8 mouse cellular contexts compared by ENCODE assay signal in the genomic region with DNA sequence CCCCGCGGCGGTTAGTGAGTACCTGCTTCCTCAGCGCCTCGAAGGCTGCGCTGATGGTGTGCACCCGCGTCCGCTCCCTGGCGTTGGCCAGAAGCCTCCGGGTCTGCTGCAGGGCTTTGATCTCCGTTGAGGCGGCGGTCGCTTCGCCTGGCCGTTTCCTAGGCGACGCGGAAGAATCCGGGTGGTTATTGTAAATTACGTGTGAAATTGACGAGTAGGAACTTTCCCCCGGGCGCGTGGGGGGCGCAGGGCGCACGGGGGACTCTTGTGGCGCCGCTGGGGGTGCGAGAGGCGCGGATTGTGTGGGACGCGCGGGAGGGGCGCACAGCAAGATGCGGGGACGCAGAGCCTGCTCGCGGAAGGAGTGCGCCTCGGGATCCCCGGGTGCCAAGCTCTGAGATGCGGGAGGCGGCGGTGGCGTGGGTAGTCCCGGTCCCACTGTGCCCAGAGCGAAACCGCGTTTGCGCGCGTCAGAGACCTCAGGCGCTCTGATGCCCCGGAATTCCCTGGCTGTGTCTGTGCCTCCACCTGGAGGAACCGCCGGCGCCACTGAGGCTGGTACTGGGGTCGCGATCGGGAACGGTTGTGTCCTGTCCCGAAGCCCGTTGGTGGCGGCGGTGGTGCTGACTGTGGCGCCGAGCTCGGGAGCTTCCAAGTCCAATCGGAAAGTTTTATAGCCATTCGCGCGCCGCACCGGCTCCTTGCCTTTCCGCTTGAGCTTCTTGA. TPM values are rescaled to one million over a fixed set of nuclear protein-coding genes. Genes with fewer than 3 reads are reported as not detected.
DNase-seq lines count a peak whose midpoint lies in the region; ATAC-seq and TF ChIP-seq lines count a peak whose summit lies in the region.

No protein-coding gene starts in this region.

- H3K27ac ChIP-seq in kidney, adult 2 months (ENCODE audit: insufficient read depth, low read depth, low read length), result peak overlapping the region; percentile 54
- peak overlapping the region; percentile 70 for H3K27ac ChIP-seq in forebrain, embryonic 12.5 days
- H3K27ac ChIP-seq in intestine, postnatal 0 days (ENCODE audit: low read depth, low read length), result no peak overlapping the region
- H3K27ac ChIP-seq in stomach, embryonic 15.5 days, result peak overlapping the region; percentile 38

- under 1% methylated on average over 79 of the region's 79 CpGs for WGBS in kidney, adult 2 months
- WGBS in forebrain, embryonic 12.5 days, result under 1% methylated on average over 79 of the region's 79 CpGs
- WGBS in intestine, postnatal 0 days, result under 1% methylated on average over 78 of the region's 79 CpGs
- WGBS in stomach, embryonic 15.5 days, result under 1% methylated on average over 76 of the region's 79 CpGs

- no peaks in the 10 kb centered on the region for H3K27me3 ChIP-seq in kidney, adult 2 months (replicated peaks; ENCODE audit: control insufficient read depth, insufficient read depth, low read length)
- peaks cover 57% of the 10 kb centered on the region for H3K27me3 ChIP-seq in forebrain, embryonic 12.5 days
- peaks cover 48% of the 10 kb centered on the region for H3K27me3 ChIP-seq in intestine, postnatal 0 days (replicated peaks; ENCODE audit: control insufficient read depth, insufficient read depth, low read length)
- peaks cover 20% of the 10 kb centered on the region; the same call in 1 of the 2 replicates for H3K27me3 ChIP-seq in stomach, embryonic 15.5 days (replicated peaks)

- no peak for TF ChIP-seq CTCF in kidney, adult 2 months (conservative IDR thresholded peaks at IDR 0.05; ENCODE audit: insufficient read depth, insufficient read length, low read depth, low read length)
- peak; percentile 33 for TF ChIP-seq CTCF in intestine, postnatal 0 days (IDR thresholded peaks at IDR 0.05; ENCODE audit: low read depth)

- no peak for TF ChIP-seq POLR2A in kidney, adult 2 months (IDR thresholded peaks at IDR 0.05; ENCODE audit: low read depth, low read length)

- no peaks in the 10 kb centered on the region for H3K9me3 ChIP-seq in forebrain, embryonic 12.5 days
- H3K9me3 ChIP-seq in intestine, postnatal 0 days (ENCODE audit: control insufficient read depth), result no peaks in the 10 kb centered on the region
- H3K9me3 ChIP-seq in stomach, embryonic 15.5 days, result no peaks in the 10 kb centered on the region

- H3K4me3 ChIP-seq in kidney, adult 2 months (ENCODE audit: insufficient read depth, low read depth, low read length), result peak overlapping the region; percentile 80
- peak overlapping the region; percentile 60 for H3K4me3 ChIP-seq in forebrain, embryonic 12.5 days (replicated peaks)
- peak overlapping the region; percentile 62 for H3K4me3 ChIP-seq in intestine, postnatal 0 days (ENCODE audit: low read depth, low read length)
- H3K4me3 ChIP-seq in stomach, embryonic 15.5 days (replicated peaks), result peak overlapping the region; percentile 49

- peak; percentile 40 for DNase-seq in kidney, adult 2 months
- DNase-seq in kidney, adult 11 months, result no peak
- peak; percentile 77 for DNase-seq in ZHBTc4 (ENCODE audit: low read depth, low spot score)
- DNase-seq in lung, postnatal 36 days, result peak; percentile 44

- H3K36me3 ChIP-seq in kidney, adult 2 months (ENCODE audit: control insufficient read depth, insufficient read depth, low read length), result no peaks in the 10 kb centered on the region
- H3K36me3 ChIP-seq in forebrain, embryonic 12.5 days (replicated peaks), result no peaks in the 10 kb centered on the region
- H3K36me3 ChIP-seq in intestine, postnatal 0 days (ENCODE audit: control insufficient read depth, insufficient read depth), result no peaks in the 10 kb centered on the region
- H3K36me3 ChIP-seq in stomach, embryonic 15.5 days, result no peaks in the 10 kb centered on the region

- H3K9ac ChIP-seq in forebrain, embryonic 12.5 days, result peak overlapping the region; percentile 66
- peak overlapping the region; percentile 42; the same call in 1 of the 2 replicates for H3K9ac ChIP-seq in intestine, postnatal 0 days (ENCODE audit: low read depth, low read length)
- peak overlapping the region; percentile 45 for H3K9ac ChIP-seq in stomach, embryonic 15.5 days

- peak overlapping the region; percentile 99 for H3K4me2 ChIP-seq in forebrain, embryonic 12.5 days
- peak overlapping the region; percentile 97 for H3K4me2 ChIP-seq in intestine, postnatal 0 days (replicated peaks; ENCODE audit: low read depth)
- peak overlapping the region; percentile 93 for H3K4me2 ChIP-seq in stomach, embryonic 15.5 days

- ATAC-seq in forebrain, embryonic 12.5 days (ENCODE audit: low FRiP score), result peak; percentile 72
- ATAC-seq in intestine, postnatal 0 days, result no peak
- ATAC-seq in stomach, embryonic 15.5 days (ENCODE audit: insufficient read depth, low FRiP score, low read depth), result no peak
- no peak for ATAC-seq in activated CD4-positive, CD25-positive, alpha-beta regulatory T cell, adult 4 months

- no peaks in the 10 kb centered on the region for H3K4me1 ChIP-seq in kidney, adult 2 months (ENCODE audit: control insufficient read depth, insufficient read depth, low read length)
- H3K4me1 ChIP-seq in forebrain, embryonic 12.5 days, result peaks cover 53% of the 10 kb centered on the region
- H3K4me1 ChIP-seq in intestine, postnatal 0 days (replicated peaks; ENCODE audit: control insufficient read depth, insufficient read depth, low read length), result no peaks in the 10 kb centered on the region
- 0 out of 2 replicates have a peak, but pooled peaks cover 10% of the 10 kb centered on the region for H3K4me1 ChIP-seq in stomach, embryonic 15.5 days

RNA-seq across cellular contexts. Expression of a gene that starts 0.8 kb away (rescaled TPM):
- polyA plus RNA-seq in kidney, adult 2 months (2012; rRNA removed), result 7.7 and 10.1 TPM in 2 replicates
- 6.5 and 7.5 TPM in 2 replicates for polyA plus RNA-seq in forebrain, embryonic 12.5 days (2016; fragmentation: Nextera tagmentation; extraction: Ambion mirVana)
- 3.7 and 4.5 TPM in 2 replicates for polyA plus RNA-seq in intestine, postnatal 0 days (2015; fragmentation: Nextera tagmentation; extraction: Ambion mirVana)
- 9.8 and 11.2 TPM in 2 replicates for polyA plus RNA-seq in stomach, embryonic 15.5 days (2015; fragmentation: Nextera tagmentation; extraction: Ambion mirVana)
- not detected for polyA plus RNA-seq in activated CD4-positive, CD25-positive, alpha-beta regulatory T cell, adult 4 months (2017; shearing (Covaris generic))
